Mouse (Mus musculus) ES-Bruce4 (cell line): ENCODE results near the gene Bbs2.
"Not testable (repeated sequence)": the region's sequence is repeated elsewhere in the genome, so short reads cannot be mapped to it uniquely, and the experiment has no call there.

Experiments
- CTCF ChIP-seq: IDR thresholded peaks from one replicate; pipeline ENCODE4 v1.8.1; 2011; ENCODE audit warnings: low read depth, low read length
- POLR2A ChIP-seq: IDR thresholded peaks from one replicate; pipeline ENCODE4 v1.8.1; 2011; ENCODE audit warnings: low read length; ENCODE audit not compliant: insufficient read depth

GRCm38 (mm10) chr8:94036541-94036940 lies 62.2 kb downstream of the Bbs2 start:
- TF ChIP-seq POLR2A, CTCF: not testable (repeated sequence)
